Mouse (Mus musculus) E14TG2a.4 (cell line): ENCODE results near the gene Gde1.

Experiments used
- H3K27me3 ChIP-seq: 2 replicates; pipeline ENCODE4 v1.6.1; 2014; ENCODE audit warnings: low read length, control low read depth; ENCODE audit not compliant: insufficient read depth
- H3K36me3 ChIP-seq: 2 replicates; pipeline ENCODE4 v1.6.1; 2014; ENCODE audit warnings: low read length, control low read depth; ENCODE audit not compliant: insufficient read depth
- H3K4me1 ChIP-seq: replicated peaks from 2 replicates; pipeline ENCODE4 v1.6.1; 2014; ENCODE audit warnings: low read depth, low read length, control low read depth
- H3K4me3 ChIP-seq: replicated peaks from 2 replicates; pipeline ENCODE4 v1.5.1; 2014; ENCODE audit warnings: mild to moderate bottlenecking, low read length
- H3K9me3 ChIP-seq: 2 replicates; pipeline ENCODE4 v1.6.1; 2014; ENCODE audit warnings: low read length, control low read depth
- CTCF ChIP-seq: conservative IDR thresholded peaks from 2 replicates; pipeline ENCODE4 v1.5.1; 2014; ENCODE audit warnings: low read length
- NANOG ChIP-seq: IDR thresholded peaks from 2 replicates; pipeline ENCODE4 v1.6.1; 2014; ENCODE audit warnings: borderline replicate concordance, low read length, mixed read lengths
- POU5F1 ChIP-seq: IDR thresholded peaks from 2 replicates; pipeline ENCODE4 v1.6.1; 2014; ENCODE audit warnings: low read length, borderline replicate concordance

Gde1 gene

GRCm38 (mm10) chr7:118705101-118705961, at the start of gene Gde1:
Gene Gde1, minus strand, starts transcription at chr7:118705778.
- H3K9me3 ChIP-seq: no peaks in the 10 kb centered on the region
- TF ChIP-seq POU5F1 (0 out of 2 replicates have a peak, but pooled peaks have one; percentile 24), NANOG (no peak)
- H3K4me3 ChIP-seq: peak within 1 kb of the TSS; percentile 91
- no peaks in the 10 kb centered on the region for H3K27me3 ChIP-seq
- H3K4me1 ChIP-seq: peaks cover 28% of the 10 kb centered on the region
- peaks cover 20% of the 10 kb centered on the region for H3K36me3 ChIP-seq

GRCm38 (mm10) chr7:118751625-118752024, 46.0 kb upstream of the Gde1 start:
- Histone ChIP-seq H3K9me3 (no peaks in the 10 kb centered on the region), H3K36me3 (peaks cover 85% of the 10 kb centered on the region), H3K27me3 (no peaks in the 10 kb centered on the region), H3K4me3 (no peak overlapping the region), H3K4me1 (peaks cover 26% of the 10 kb centered on the region)
- TF ChIP-seq NANOG (no peak), POU5F1 (no peak), CTCF (no peak)

GRCm38 (mm10) chr7:118749706-118750105, 44.1 kb upstream of the Gde1 start:
- peaks cover 77% of the 10 kb centered on the region for H3K36me3 ChIP-seq
- TF ChIP-seq CTCF: no peak
- no peak for TF ChIP-seq POU5F1
- TF ChIP-seq NANOG: no peak
- H3K27me3 ChIP-seq: no peaks in the 10 kb centered on the region
- peaks cover 27% of the 10 kb centered on the region for H3K4me1 ChIP-seq
- H3K4me3 ChIP-seq: no peak overlapping the region
- no peaks in the 10 kb centered on the region for H3K9me3 ChIP-seq

GRCm38 (mm10) chr7:118747891-118748672, 42.5 kb upstream of the Gde1 start:
- peaks cover 70% of the 10 kb centered on the region for H3K36me3 ChIP-seq
- no peaks in the 10 kb centered on the region for H3K27me3 ChIP-seq
- H3K4me3 ChIP-seq: no peak overlapping the region
- peaks cover 32% of the 10 kb centered on the region for H3K4me1 ChIP-seq
- no peak for TF ChIP-seq POU5F1
- H3K9me3 ChIP-seq: no peaks in the 10 kb centered on the region

GRCm38 (mm10) chr7:118744766-118745165, 39.2 kb upstream of the Gde1 start:
- TF ChIP-seq NANOG: no peak
- no peak for TF ChIP-seq CTCF
- no peak for TF ChIP-seq POU5F1
- Histone ChIP-seq H3K4me3 (no peak overlapping the region), H3K36me3 (peaks cover 42% of the 10 kb centered on the region), H3K27me3 (no peaks in the 10 kb centered on the region), H3K4me1 (peaks cover 37% of the 10 kb centered on the region), H3K9me3 (no peaks in the 10 kb centered on the region)

GRCm38 (mm10) chr7:118742278-118742677, 36.7 kb upstream of the Gde1 start:
- peaks cover 36% of the 10 kb centered on the region for H3K4me1 ChIP-seq
- H3K27me3 ChIP-seq: no peaks in the 10 kb centered on the region
- H3K9me3 ChIP-seq: no peaks in the 10 kb centered on the region
- H3K36me3 ChIP-seq: peaks cover 17% of the 10 kb centered on the region
- TF ChIP-seq CTCF (no peak), NANOG (no peak), POU5F1 (no peak)
- no peak overlapping the region for H3K4me3 ChIP-seq

- TF ChIP-seq POU5F1 (no peak), CTCF (no peak), NANOG (no peak)
- H3K36me3 ChIP-seq: peaks cover 4% of the 10 kb centered on the region; the same call in 1 of the 2 replicates
- H3K4me3 ChIP-seq: peak overlapping the region; percentile 85
- H3K9me3 ChIP-seq: no peaks in the 10 kb centered on the region
- H3K27me3 ChIP-seq: no peaks in the 10 kb centered on the region
- peaks cover 22% of the 10 kb centered on the region for H3K4me1 ChIP-seq
Observed at GRCm38 (mm10) chr7:118740532-118741338, 35.2 kb upstream of the Gde1 start.

- Histone ChIP-seq H3K36me3 (peaks cover 7% of the 10 kb centered on the region), H3K9me3 (no peaks in the 10 kb centered on the region), H3K4me1 (peaks cover 21% of the 10 kb centered on the region), H3K4me3 (peak within 1 kb of the TSS; percentile 85), H3K27me3 (no peaks in the 10 kb centered on the region)
- TF ChIP-seq POU5F1 (no peak), NANOG (no peak), CTCF (peak; percentile 82)
Observed at GRCm38 (mm10) chr7:118739975-118740531, 34.5 kb upstream of the Gde1 start, which contains the start of gene Vps35l. Gene Vps35l, plus strand, starts transcription at chr7:118740226.
